Mouse (Mus musculus) adipocyte (in vitro differentiated cells): ENCODE measurements around the gene Trim58.
A peak's percentile ranks its signal among the peaks of the same experiment; 100 is the strongest.

Source experiments
- DNase-seq: peaks from one replicate; pipeline ENCODE4 v3.0.0-alpha.2; 2016; ENCODE audit warnings: low spot score

Gene Trim58

DNA sequence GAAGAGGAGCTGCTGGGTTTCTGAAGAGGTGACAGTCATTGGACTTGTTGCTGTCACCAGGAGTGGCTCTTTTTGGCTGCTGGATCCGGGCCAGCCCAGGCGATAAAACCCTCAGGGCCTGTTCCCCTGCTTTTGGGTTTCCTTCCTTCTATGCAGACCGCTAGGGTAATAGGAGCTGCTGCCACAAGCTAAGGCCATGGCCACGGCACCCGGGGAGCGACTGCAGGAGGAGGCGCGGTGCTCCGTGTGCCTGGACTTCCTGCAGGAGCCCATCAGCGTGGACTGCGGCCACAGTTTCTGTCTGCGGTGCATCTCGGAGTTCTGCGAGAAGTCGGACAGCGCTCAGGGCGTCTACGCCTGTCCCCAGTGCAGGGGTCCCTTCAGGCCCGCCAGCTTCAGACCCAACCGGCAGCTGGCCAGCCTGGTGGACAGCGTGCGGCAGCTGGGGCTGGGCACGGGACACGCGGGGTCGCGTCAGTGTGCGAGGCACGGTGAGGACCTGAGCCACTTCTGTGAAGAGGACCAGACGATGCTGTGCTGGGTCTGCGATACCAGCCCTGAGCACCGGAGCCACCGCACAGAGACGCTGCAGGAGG lies at the start of gene Trim58:
Trim58 (plus strand) TSS at position 194 of the 596 bp plus-strand sequence.
- no peak for DNase-seq

DNA sequence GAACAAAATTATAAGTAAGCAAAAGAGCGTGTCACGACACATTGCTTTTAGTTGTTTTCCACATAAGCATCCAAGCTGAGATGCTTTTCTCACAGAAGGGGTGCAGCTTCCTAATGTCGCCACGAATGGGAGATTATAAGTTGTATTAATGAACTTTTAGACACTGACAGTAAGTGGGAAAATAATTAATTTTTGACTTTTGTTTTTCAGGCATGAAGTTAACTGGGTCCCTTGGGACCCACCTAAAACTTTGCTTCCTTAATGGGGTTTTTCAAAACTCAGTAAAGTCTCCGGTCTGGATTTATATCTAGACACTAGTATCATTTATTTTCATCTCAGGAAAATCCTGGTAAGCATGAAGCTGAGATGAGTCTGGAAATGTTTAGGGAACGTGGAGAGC lies 45.5 kb upstream of the Trim58 start, which contains the start of gene Olfr324:
Olfr324 (plus strand) TSS at position 301 of the 400 bp plus-strand sequence.
- no peak for DNase-seq

DNA sequence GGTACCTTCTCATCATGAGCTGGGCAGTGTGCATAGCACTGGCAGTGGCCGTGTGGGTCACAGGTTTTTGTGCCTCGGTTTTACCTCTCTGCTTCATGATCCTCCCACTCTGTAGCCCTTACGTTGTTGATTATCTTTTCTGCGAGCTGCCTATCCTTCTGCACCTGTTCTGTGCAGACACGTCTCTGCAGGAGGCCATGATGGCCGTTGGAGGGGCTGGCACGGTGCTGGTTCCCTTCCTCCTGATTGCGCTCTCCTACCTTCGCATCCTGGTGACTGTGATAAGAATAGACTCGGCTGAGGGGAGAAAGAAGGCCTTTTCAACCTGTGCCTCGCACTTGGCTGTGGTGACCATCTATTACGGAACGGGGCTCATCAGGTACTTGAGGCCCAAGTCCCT lies 42.4 kb upstream of the Trim58 start:
- no peak for DNase-seq

DNA sequence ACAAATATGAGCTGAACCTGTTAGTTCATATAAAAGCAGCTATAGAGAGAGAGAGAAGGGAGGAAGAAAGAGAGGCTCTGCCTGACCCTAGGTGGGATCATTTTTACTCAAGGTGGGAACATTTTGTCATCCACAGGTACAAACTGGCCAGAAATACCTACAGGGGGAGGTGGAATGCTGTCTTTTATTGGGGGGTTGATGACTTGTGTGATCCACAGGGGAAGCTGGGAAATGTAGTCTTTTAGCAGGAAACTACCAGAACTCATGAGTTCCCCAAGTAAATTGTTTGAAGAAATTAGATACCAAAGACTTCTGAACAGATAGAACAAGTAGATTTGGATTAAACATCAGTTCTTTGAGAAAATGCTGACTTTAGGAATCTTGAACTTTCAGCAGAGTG lies 38.2 kb upstream of the Trim58 start:
- DNase-seq, result no peak

DNA sequence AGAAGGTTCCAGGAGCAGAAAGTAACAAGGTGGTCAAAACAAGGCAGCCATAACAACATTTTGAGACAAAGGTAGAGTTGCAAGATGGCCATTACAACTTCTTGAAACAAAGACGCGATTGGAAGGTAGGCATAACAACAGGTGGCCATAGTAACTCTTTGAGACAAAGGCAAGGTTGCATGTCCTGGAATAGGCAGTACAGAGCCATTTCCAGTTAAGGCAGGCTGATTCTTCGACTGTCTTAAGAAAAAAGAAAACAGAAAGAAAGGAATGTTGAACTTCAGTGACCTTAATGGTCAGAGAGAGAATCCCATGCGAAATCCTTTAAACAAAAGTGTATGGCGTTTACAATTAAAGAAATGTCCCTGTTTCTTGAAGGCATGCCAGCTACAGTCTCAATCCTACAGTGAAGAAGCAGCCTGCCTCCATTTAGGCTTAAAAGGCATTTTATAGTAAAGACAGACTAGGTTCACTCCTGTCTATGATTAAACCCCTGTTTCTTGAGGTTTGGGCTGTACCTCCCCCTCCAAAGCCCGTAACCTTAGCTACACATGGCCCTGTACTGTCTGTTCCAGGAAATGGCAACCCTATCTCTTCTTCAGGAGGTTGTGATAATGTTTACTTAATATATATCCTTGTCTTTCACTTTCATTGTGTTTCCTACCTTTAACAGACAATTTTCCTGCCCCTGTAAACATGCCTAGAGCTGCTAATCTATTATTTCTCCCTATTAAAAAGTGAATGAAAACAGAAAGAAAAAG lies 37.3 kb upstream of the Trim58 start:
- DNase-seq, result no peak

DNA sequence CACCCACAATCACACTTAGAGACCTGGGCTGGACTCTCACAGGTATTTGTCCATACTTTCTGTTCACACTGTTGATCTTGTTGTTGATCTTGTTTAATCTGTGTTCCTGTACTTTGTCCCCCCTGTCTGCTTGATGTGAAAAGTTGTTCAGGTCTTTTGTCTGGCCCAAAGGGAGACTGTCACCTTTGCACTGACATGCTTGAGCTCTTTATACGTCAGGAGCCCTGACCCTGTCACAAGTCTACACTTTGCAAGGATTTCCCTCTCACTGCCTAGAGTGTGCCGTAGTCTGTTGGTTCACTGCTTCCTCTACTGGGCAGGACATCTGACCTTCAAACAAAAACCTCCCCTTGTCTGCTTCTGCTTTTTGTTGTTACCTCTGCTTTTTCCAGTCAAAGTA lies 35.6 kb upstream of the Trim58 start:
- DNase-seq, result no peak

DNA sequence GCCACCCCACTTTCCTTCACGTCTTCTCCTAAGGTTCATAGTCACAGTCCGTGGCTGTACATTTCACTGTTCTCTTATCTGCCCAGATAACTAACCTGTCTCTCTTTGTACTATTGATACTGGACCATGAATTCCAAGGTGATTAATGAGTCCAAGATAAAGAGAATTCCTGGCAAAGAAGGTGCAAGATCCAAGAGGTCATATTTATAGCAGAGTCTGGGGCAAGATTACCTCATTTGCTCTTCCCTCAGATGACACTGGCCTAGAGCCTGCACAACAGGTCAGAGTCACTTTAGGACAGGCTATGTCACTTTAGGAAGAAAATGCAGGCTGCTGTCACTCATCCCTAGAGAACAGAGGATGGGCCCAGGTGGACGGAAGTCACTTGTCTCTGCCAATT lies 35.0 kb upstream of the Trim58 start:
- DNase-seq, result no peak

DNA sequence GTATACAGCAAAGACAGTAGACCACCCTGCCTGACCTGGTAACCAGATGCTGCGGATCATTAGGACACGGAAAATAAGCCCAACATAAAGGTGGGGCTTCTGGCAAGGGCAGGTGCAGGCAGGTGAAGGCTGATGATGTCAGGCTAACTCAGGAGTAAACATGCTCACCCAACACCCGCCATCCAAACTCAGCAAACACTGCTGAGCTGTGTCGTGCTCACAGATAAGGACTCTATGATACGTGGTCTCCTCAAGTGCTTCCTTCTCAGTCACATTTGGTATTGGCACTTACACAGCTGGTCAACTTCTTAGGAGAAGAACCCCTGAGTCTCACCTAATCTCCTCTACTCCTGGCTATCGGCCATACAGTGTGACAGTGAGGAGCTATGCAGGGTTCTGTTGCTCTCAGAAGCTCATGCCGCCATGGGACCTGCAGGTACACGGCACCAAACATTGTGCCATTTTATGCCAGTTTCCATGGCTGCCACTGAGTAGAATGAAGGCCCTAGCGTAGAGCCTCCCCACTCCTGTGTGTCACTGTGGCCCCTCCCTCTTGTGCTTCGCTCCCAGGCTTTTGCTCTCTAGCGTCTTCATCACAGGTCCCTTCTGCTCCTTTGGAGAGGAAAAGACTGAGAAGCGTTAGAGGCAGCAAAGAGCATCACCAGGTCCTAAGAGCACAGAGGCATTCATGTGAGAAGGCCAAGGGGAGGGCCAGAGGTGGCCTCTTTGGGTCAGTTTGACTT lies 33.9 kb upstream of the Trim58 start:
- no peak for DNase-seq

DNA sequence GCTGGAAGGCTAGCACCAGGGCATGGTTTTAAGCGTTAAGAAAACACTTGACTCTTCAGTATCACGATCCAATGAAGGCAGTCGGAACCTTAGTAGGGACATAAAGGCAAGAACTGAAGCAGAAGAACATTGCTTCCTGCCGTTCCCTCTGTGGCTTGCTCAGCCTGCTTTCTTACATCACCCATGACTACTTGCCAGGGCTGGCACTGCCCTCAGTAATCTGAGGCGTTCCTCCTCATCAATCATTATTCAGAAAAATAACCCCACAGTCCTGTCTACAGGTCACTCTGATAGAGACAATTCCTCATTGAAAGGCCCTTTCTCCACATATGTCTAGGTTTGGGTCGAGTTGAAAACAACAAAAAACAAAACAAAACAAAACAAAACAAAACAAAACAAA lies 33.2 kb upstream of the Trim58 start:
- peak; percentile 15 for DNase-seq

DNA sequence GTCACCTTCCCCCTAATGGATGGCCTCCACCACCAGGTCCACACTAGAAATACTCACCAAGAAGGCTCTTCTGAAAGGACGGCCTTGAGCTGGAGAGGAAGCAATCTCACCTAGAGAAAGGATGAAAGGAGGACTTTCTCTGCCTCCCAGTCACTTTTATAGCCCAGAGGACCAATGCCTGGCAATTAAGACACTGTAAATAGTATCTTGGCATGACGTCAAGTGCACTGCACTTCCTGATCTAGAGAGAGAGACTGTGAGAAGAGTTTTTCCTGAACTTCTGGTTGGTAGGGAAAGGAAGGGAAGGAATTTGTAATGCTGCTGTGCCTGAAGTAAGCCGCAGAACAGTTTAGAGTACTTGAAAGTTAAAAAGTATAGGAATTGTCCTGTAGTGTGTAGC lies 26.9 kb upstream of the Trim58 start:
- DNase-seq, result no peak

DNA sequence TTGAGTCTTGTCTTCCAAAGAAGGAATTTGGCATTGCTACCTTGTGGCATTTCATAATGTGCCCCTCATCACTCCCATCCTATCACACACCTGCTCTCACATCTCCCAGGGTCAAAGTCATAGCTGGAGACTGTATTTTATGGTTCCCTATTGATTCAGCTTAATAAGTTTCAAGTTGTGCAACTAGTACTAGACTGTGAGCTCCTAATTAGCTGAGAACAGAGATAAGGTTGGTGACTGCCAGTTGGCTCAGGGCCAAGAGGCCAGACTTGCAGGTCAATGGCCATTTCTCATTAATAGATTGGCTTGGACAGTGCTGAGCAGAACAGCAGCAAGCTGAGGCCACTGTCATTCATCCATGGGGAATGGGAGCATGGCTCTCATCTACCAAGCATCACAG lies 25.7 kb upstream of the Trim58 start:
- DNase-seq, result no peak

DNA sequence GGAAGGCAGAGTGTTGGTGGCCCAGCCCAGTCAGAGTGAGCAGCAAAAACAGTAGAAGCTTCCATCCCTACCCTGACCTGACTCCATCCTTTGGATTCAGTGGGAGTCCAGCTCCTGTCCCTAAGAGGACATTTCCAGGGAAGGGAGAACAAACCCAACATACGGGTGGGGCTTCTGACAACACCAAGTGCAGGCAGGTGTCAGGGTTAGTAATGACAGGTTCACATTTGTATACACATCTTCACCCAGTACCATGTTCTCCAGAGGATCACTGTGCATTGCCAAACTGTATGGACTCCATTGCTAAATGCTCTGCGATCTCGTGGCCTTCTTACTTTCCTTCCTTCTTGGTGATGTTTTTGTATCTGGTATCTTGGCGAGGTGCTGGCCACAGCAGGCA lies 24.3 kb upstream of the Trim58 start, which contains the start of gene 2210407C18Rik:
2210407C18Rik (minus strand) TSS at position 101 of the 400 bp plus-strand sequence.
- no peak for DNase-seq

DNA sequence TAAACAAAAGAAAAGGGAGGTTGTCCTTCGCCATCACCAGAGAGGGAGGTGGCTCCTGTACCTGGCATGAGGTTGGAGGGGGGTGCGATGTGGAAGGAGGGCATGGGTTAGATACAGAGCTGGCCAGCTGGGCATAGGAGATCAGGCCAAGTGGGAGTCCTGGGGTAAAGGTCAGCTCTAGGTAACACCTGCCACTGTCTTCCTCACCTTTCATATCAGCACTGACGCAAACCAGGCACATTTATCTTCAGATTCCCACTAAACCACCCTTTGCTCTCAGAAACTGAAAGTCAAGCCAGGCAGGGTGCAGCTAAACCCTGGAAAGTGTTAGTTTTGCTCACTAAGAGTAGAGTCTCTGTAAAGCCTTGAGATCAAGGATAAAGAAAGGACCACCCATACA lies 21.9 kb upstream of the Trim58 start:
- DNase-seq, result no peak

DNA sequence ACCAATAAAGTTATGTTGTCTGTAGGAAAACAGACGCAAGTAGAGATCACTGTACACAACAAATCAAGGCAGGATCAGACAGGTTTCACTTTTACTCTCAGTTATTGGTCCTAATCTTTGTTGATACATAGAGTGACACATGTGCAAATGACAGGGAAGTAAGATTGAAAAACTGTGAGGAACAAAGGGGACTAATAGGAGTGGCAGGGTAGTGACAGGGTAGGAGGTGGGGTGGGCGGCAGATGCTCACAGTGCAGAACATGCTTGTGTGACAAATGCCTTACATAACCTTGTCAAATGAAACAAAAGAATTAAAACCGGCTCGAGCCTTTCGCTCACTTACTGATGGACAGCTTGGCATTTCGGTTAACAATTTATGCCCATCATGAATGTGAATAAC lies 21.5 kb upstream of the Trim58 start:
- DNase-seq, result no peak

DNA sequence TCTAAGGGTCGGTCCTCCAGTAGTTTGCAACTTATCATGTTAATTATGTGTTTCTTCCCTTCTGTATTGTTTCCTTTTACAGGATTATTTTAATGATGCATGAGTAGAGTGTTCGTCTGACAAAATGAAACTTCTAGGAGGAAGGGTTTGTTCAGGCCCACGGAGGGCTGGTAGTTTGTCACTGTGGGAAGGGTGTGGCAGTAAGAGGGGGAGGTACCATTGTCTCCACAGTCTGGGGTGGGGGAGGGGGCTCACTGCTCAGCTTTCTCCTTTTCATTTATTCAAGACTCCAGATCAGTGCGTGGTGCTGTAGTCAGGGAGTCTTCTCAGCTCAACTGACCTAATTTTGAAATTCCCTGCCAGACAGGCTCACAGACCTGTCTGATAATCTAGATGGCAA lies 14.1 kb upstream of the Trim58 start:
- no peak for DNase-seq

DNA sequence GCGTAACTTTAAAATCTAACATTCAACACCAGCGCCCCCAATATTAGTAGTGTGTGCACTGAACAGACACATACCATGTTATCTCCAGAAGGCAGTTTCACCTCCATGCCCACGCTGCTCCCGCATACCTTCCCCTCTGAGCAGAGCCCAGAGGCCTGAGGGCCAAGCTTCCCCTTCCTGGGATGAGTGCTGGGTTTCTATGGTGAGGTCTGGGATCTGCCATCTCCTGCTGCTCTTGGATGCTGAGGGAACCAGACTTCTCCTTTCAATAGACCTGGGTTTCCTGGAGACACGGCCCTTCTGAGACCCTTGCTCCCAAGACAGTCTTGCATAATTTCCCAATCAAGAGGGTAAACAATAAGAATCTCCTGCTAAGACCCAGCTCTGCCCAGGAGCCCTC lies 9.9 kb upstream of the Trim58 start, which contains the start of gene Olfr323:
Olfr323 (minus strand) TSS at position 101 of the 400 bp plus-strand sequence.
- DNase-seq, result no peak

DNA sequence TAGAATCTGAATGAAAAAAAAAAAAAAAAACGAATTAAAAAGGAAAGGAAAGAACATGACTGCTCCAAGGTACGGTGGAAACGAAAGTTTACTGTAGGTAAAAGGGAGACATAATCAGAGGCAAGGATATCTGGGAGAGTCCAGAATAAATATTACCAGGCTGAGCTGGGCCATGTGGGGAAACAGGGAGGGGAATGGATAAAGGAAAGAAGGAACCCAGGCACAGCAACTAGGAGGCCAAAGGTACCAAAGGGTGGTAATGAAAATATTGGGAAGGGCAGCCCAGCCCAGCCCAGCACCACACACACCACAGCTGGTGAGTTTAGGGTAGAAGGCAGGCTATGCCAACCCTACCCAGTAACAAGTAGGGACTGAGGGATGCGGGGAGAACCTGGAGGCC lies 5.4 kb upstream of the Trim58 start:
- DNase-seq, result no peak

DNA sequence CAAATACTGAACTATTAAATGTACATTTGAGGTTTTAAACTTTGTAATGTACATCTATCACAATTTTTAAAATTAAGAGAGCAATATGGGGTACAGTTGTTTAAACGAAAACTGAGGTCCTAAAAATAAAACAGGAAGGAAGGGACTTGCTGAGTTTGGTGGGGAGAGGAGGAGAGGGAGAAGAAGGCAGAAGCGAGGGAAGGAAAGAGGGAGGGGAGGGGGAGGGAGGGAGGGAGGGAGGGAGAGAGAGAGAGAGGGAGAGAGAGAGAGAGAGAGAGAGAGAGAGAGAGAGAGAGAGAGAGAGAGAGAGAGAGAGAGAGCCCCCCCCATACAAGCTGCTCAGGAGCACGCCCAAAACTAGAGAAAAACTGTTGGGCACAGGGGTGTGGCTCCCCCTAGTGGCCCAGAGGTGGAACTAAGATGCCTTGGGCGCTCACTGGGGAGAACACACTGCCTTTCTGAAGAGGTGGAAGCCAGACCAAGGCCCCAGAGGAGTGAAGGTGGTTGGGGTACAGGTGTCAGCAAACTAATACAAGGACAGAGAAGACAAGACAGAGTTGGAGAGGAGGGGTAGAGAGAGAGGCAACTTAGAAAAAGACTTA lies 3.8 kb upstream of the Trim58 start:
- DNase-seq, result peak; percentile 14

DNA sequence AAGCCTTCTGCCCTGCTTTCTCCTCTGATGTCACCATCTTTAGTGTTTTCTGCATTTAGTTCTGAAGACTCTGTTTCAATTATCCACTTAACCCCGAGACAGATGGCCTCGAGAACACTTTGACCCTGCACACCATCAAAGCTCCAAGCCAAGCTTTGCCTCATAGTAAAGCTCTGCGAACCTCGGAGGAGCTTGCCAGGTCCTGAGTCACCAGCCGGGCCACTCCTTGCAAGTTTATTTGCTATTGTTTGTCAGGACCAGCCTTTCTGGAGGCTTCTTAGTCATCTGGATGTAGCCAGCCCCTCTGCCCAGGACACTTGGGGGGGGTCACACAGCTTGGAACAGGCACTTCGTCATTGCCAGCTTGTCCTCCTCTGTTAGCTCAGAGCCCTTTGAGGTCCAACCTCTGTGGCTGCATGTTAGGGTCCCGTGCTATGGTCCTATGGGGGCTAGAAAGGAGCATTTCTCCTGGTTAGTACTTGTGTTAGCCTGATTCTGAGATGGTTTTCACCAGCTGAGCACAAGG lies 2.0 kb upstream of the Trim58 start:
- DNase-seq, result peak; percentile 26

DNA sequence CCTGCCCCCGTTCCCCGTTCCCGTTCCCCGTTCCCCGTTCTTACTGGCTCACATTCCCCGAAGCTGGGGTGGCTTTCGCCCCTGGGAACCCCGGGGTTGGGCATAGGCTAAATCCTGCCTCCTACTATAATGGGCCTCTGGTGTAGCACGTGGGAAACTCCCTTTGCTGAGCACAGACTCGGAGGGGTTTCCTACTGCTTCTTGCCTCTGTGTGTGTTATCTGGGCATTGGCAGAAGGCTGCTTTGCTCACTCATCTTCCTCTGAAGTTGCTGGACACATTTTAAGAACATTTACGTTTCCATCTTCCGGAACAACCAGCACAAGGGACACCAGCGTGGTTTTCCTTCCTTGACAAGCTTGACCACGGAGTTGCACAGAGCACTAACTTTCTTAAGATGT lies 792 bp downstream of the Trim58 start:
- no peak for DNase-seq

DNA sequence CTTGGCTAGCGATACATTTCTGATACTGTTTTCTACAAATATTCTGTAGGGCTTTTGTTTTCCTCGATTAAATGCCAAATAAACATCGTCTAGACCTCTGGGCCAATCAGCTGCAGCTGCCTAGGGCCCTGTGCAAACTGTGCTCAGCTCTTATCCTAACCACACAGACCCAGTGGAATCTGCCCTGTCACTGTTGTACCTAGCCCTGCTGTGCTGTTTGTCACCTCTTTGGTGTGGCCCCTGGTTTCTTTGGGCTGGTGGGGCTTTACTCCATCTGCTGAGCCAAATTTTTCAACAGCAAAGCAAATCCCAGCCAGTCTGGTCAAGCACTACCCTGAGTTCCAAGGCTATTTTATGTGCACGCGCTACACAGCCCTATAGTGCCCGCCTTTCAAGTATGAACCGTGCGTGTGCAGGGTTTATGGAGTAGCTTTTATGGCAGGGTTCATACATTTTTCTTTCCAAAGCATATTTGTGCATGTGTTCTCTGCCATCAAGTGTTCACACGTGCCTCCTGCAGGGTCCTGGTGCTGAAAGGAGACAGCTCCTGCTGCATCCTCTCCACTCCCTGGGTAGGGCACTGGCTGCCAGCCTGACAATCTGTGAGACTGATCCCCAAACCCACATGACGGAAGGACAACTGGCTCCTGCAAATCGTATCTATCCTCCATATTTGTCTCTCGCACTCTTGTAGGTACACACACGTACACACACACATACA lies 1.5 kb downstream of the Trim58 start:
- DNase-seq, result no peak

DNA sequence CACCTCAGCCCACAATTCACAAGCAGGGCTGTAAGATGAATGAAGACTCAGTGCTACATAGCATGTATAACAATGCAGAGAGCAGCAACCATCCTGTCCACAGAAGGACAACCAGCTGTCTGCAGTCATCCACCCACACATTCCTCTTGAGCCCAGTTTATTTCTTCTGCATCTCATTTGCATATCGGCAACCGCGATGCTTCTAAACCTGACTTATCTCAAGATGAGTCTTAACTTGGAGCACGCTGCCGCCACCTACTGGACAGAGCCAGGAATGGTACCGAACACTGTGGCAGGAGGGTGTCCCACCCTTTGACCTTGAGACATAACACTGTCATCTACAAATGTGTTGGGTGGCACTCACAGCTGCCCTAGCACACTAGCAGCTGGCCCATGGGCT lies 3.1 kb downstream of the Trim58 start:
- no peak for DNase-seq
